Comparison of ENCODE assay signal across 31 mouse cellular contexts in genomic region chr4:132973186-132973585, GRCm38 (mm10). TPM values are rescaled to one million over a fixed set of nuclear protein-coding genes. Genes with fewer than 3 reads are reported as not detected.
DNase-seq lines count a peak whose midpoint lies in the region; ATAC-seq and TF ChIP-seq lines count a peak whose summit lies in the region.
"Had no signal": no experiment of that assay in that cellular context is flagged by ENCODE, and none has a peak within 500 bp of the region (broad histone marks: within the 10 kb centered on the region; RNA-seq: fewer than 3 reads in every experiment).

No protein-coding gene starts in this region.

- TF ChIP-seq CTCF in E14TG2a.4 (conservative IDR thresholded peaks at IDR 0.05; ENCODE audit: low read length), result no peak

- H3K4me1 ChIP-seq in forebrain, embryonic 14.5 days (ENCODE audit: control insufficient read depth, insufficient read depth, low read length), result peaks cover 13% of the 10 kb centered on the region; the same call in 1 of the 2 replicates
- peaks cover 11% of the 10 kb centered on the region; the same call in 1 of the 2 replicates for H3K4me1 ChIP-seq in forebrain, embryonic 11.5 days (replicated peaks; ENCODE audit: control insufficient read depth, insufficient read depth, low read length)
- peaks cover 40% of the 10 kb centered on the region for H3K4me1 ChIP-seq in midbrain, embryonic 13.5 days (replicated peaks)
- H3K4me1 ChIP-seq in midbrain, embryonic 14.5 days (ENCODE audit: control insufficient read depth, insufficient read depth, low read length), result peaks cover 20% of the 10 kb centered on the region; the same call in 1 of the 2 replicates
- peaks cover 96% of the 10 kb centered on the region for H3K4me1 ChIP-seq in E14TG2a.4 (replicated peaks; ENCODE audit: low read depth, low read length)
- H3K4me1 ChIP-seq in embryonic facial prominence, embryonic 10.5 days, result peaks cover 48% of the 10 kb centered on the region

- DNase-seq in forebrain, embryonic 14.5 days (ENCODE audit: low spot score), result no peak
- no peak for DNase-seq in forebrain, embryonic 11.5 days (ENCODE audit: low spot score)
- DNase-seq in midbrain, embryonic 14.5 days, result no peak
- peak; percentile 30 for DNase-seq in splenic B cell, adult 2 months (ENCODE audit: low read depth, low spot score)
- DNase-seq in embryonic facial prominence, embryonic 10.5 days (ENCODE audit: low spot score), result no peak
- DNase-seq: adrenal gland, adult 8-10 months; cerebellum, adult 11 months; cerebellum, adult 9-10 months; cerebellum, postnatal 36 days; gastrocnemius, adult 2 months; gastrocnemius, postnatal 36 days; heart, adult 18-20 months; heart, postnatal 36 days; layer of hippocampus, postnatal 36 days; liver; lung, embryonic 14.5 days; lung, postnatal 14 days; right cerebral cortex, postnatal 4 days; thymus, postnatal 14 days had no signal

- ATAC-seq in forebrain, embryonic 14.5 days, result no peak
- no peak for ATAC-seq in forebrain, embryonic 11.5 days (replicated peaks; ENCODE audit: low FRiP score)
- ATAC-seq in midbrain, embryonic 13.5 days, result 0 out of 2 replicates have a peak, but pooled peaks have one; percentile 37
- ATAC-seq in midbrain, embryonic 14.5 days (ENCODE audit: low FRiP score, low TSS enrichment), result no peak
- ATAC-seq: forebrain, embryonic 16.5 days; inflammation-experienced regulatory T-cells, adult 6 months; midbrain, embryonic 15.5 days had no signal

- H3K4me2 ChIP-seq in forebrain, embryonic 14.5 days (ENCODE audit: low read length), result no peak overlapping the region
- no peak overlapping the region for H3K4me2 ChIP-seq in forebrain, embryonic 11.5 days (ENCODE audit: low read depth, low read length, severe bottlenecking)
- no peak overlapping the region for H3K4me2 ChIP-seq in midbrain, embryonic 13.5 days (replicated peaks)
- no peak overlapping the region for H3K4me2 ChIP-seq in midbrain, embryonic 14.5 days (ENCODE audit: low read length)
- H3K4me2 ChIP-seq: neural tube, embryonic 12.5 days had no signal

- peak overlapping the region; percentile 33; the same call in 1 of the 2 replicates for H3K27ac ChIP-seq in forebrain, embryonic 14.5 days (ENCODE audit: low read depth, low read length)
- H3K27ac ChIP-seq in forebrain, embryonic 11.5 days (ENCODE audit: low read depth, low read length), result no peak overlapping the region
- H3K27ac ChIP-seq in midbrain, embryonic 13.5 days, result no peak overlapping the region
- no peak overlapping the region for H3K27ac ChIP-seq in midbrain, embryonic 14.5 days (replicated peaks; ENCODE audit: low read depth, low read length)
- no peak overlapping the region for H3K27ac ChIP-seq in embryonic facial prominence, embryonic 10.5 days (replicated peaks)
- H3K27ac ChIP-seq: embryonic facial prominence, embryonic 12.5 days; hindbrain, embryonic 12.5 days; layer of hippocampus, adult 2 months; liver, embryonic 15.5 days; neural tube, embryonic 12.5 days; stomach, embryonic 15.5 days had no signal

- H3K4me3 ChIP-seq in forebrain, embryonic 14.5 days (ENCODE audit: low read depth, low read length), result no peak overlapping the region
- H3K4me3 ChIP-seq in forebrain, embryonic 11.5 days (ENCODE audit: low read depth, low read length), result no peak overlapping the region
- H3K4me3 ChIP-seq in midbrain, embryonic 13.5 days (replicated peaks), result no peak overlapping the region
- H3K4me3 ChIP-seq in midbrain, embryonic 14.5 days (replicated peaks; ENCODE audit: low read depth, low read length), result no peak overlapping the region
- peak overlapping the region; percentile 71; the same call in 1 of the 2 replicates for H3K4me3 ChIP-seq in E14TG2a.4 (replicated peaks; ENCODE audit: low read length)
- no peak overlapping the region for H3K4me3 ChIP-seq in embryonic facial prominence, embryonic 10.5 days
- H3K4me3 ChIP-seq: embryonic facial prominence, embryonic 12.5 days; hindbrain, embryonic 12.5 days; layer of hippocampus, adult 2 months; midbrain, embryonic 15.5 days; myocyte; neural tube, embryonic 12.5 days had no signal

- H3K27me3 ChIP-seq in forebrain, embryonic 14.5 days (replicated peaks; ENCODE audit: control insufficient read depth, insufficient read depth, low read length), result peaks cover 16% of the 10 kb centered on the region
- peaks cover 27% of the 10 kb centered on the region for H3K27me3 ChIP-seq in forebrain, embryonic 11.5 days (ENCODE audit: control insufficient read depth, insufficient read depth, low read length)
- H3K27me3 ChIP-seq in midbrain, embryonic 13.5 days, result peaks cover 58% of the 10 kb centered on the region
- peaks cover 10% of the 10 kb centered on the region for H3K27me3 ChIP-seq in midbrain, embryonic 14.5 days (ENCODE audit: control insufficient read depth, insufficient read depth, low read length)
- peaks cover 3% of the 10 kb centered on the region for H3K27me3 ChIP-seq in E14TG2a.4 (ENCODE audit: insufficient read depth, low read length)
- no peaks in the 10 kb centered on the region for H3K27me3 ChIP-seq in splenic B cell, adult 2 months (ENCODE audit: control insufficient read depth, insufficient read depth, low read length, poor library complexity, severe bottlenecking)
- H3K27me3 ChIP-seq in embryonic facial prominence, embryonic 10.5 days (replicated peaks; ENCODE audit: low read depth, poor library complexity, severe bottlenecking), result peaks cover 64% of the 10 kb centered on the region

- H3K9ac ChIP-seq in forebrain, embryonic 14.5 days (ENCODE audit: low read length), result no peak overlapping the region
- no peak overlapping the region for H3K9ac ChIP-seq in forebrain, embryonic 11.5 days (ENCODE audit: low read length)
- no peak overlapping the region for H3K9ac ChIP-seq in midbrain, embryonic 13.5 days (replicated peaks)
- H3K9ac ChIP-seq in midbrain, embryonic 14.5 days (replicated peaks; ENCODE audit: low read length), result no peak overlapping the region
- H3K9ac ChIP-seq: embryonic facial prominence, embryonic 12.5 days; hindbrain, embryonic 12.5 days; liver, embryonic 15.5 days; lung, embryonic 14.5 days; midbrain, embryonic 15.5 days; neural tube, embryonic 12.5 days; stomach, embryonic 15.5 days had no signal

- 37% methylated on average over 8 of the region's 8 CpGs for WGBS in forebrain, embryonic 14.5 days
- WGBS in forebrain, embryonic 11.5 days, result 34% methylated on average over 8 of the region's 8 CpGs
- WGBS in midbrain, embryonic 13.5 days, result 39% methylated on average over 8 of the region's 8 CpGs
- 25% methylated on average over 8 of the region's 8 CpGs for WGBS in midbrain, embryonic 14.5 days
- WGBS in embryonic facial prominence, embryonic 10.5 days, result 34% methylated on average over 8 of the region's 8 CpGs

- no peaks in the 10 kb centered on the region for H3K9me3 ChIP-seq in forebrain, embryonic 14.5 days (replicated peaks; ENCODE audit: control insufficient read depth, low read length)
- H3K9me3 ChIP-seq in forebrain, embryonic 11.5 days (ENCODE audit: control insufficient read depth, low read length), result no peaks in the 10 kb centered on the region
- no peaks in the 10 kb centered on the region for H3K9me3 ChIP-seq in midbrain, embryonic 13.5 days
- H3K9me3 ChIP-seq in midbrain, embryonic 14.5 days (ENCODE audit: control insufficient read depth, low read length), result no peaks in the 10 kb centered on the region
- H3K9me3 ChIP-seq in E14TG2a.4 (ENCODE audit: low read length), result no peaks in the 10 kb centered on the region
- H3K9me3 ChIP-seq in embryonic facial prominence, embryonic 10.5 days, result no peaks in the 10 kb centered on the region
- H3K9me3 ChIP-seq: embryonic facial prominence, embryonic 12.5 days; hindbrain, embryonic 12.5 days; liver, embryonic 15.5 days; midbrain, embryonic 15.5 days; neural tube, embryonic 12.5 days; stomach, embryonic 15.5 days had no signal

- no peaks in the 10 kb centered on the region for H3K36me3 ChIP-seq in forebrain, embryonic 14.5 days (ENCODE audit: control insufficient read depth, insufficient read depth, low read length)
- H3K36me3 ChIP-seq in forebrain, embryonic 11.5 days (ENCODE audit: control insufficient read depth, insufficient read depth, low read length), result no peaks in the 10 kb centered on the region
- no peaks in the 10 kb centered on the region for H3K36me3 ChIP-seq in midbrain, embryonic 13.5 days
- H3K36me3 ChIP-seq in midbrain, embryonic 14.5 days (ENCODE audit: control insufficient read depth, insufficient read depth, low read length), result no peaks in the 10 kb centered on the region
- H3K36me3 ChIP-seq in E14TG2a.4 (ENCODE audit: insufficient read depth, low read length), result no peaks in the 10 kb centered on the region
- H3K36me3 ChIP-seq in splenic B cell, adult 2 months (ENCODE audit: control insufficient read depth, insufficient read depth, low read length, poor library complexity, severe bottlenecking), result no peaks in the 10 kb centered on the region
- no peaks in the 10 kb centered on the region for H3K36me3 ChIP-seq in embryonic facial prominence, embryonic 10.5 days (replicated peaks)
- H3K36me3 ChIP-seq: embryonic facial prominence, embryonic 12.5 days; hindbrain, embryonic 12.5 days; liver, embryonic 15.5 days; midbrain, embryonic 15.5 days; neural tube, embryonic 12.5 days; stomach, embryonic 15.5 days had no signal

RNA-seq across cellular contexts. Expression of gene Fgr, which starts 0.7 kb away (rescaled TPM):
- polyA plus RNA-seq in forebrain, embryonic 14.5 days (2014; fragmentation: Nextera tagmentation; extraction: Ambion mirVana), result 0.23 TPM in 1 of 2 replicates, not detected in the other
- polyA plus RNA-seq in forebrain, embryonic 11.5 days (2014; fragmentation: Nextera tagmentation; extraction: Ambion mirVana), result 0.13 TPM in 1 of 2 replicates, not detected in the other
- polyA plus RNA-seq in midbrain, embryonic 13.5 days (2015; fragmentation: Nextera tagmentation; extraction: Ambion mirVana), result 0.12 TPM in 1 of 2 replicates, not detected in the other
- polyA plus RNA-seq in midbrain, embryonic 14.5 days (2014; fragmentation: Nextera tagmentation; extraction: Ambion mirVana), result 0.08 TPM in 1 of 2 replicates, not detected in the other
- 0.16 and 0.21 TPM in 2 replicates for polyA plus RNA-seq in embryonic facial prominence, embryonic 10.5 days (2016; fragmentation: Nextera tagmentation; extraction: Ambion mirVana)
- polyA plus RNA-seq: forebrain, embryonic 16.5 days; myocyte had no signal

RNA-seq across cellular contexts. Expression of gene Ahdc1, which starts 37.9 kb away (rescaled TPM):
- 8.6 and 12.2 TPM in 2 replicates for polyA plus RNA-seq in forebrain, embryonic 14.5 days (2014; fragmentation: Nextera tagmentation; extraction: Ambion mirVana)
- polyA plus RNA-seq in forebrain, embryonic 11.5 days (2014; fragmentation: Nextera tagmentation; extraction: Ambion mirVana), result 5.5 and 7.5 TPM in 2 replicates
- polyA plus RNA-seq in midbrain, embryonic 13.5 days (2015; fragmentation: Nextera tagmentation; extraction: Ambion mirVana), result 10.4 and 12.6 TPM in 2 replicates
- polyA plus RNA-seq in midbrain, embryonic 14.5 days (2014; fragmentation: Nextera tagmentation; extraction: Ambion mirVana), result 13.0 and 15.3 TPM in 2 replicates
- polyA plus RNA-seq in embryonic facial prominence, embryonic 10.5 days (2016; fragmentation: Nextera tagmentation; extraction: Ambion mirVana), result 11.5 and 11.6 TPM in 2 replicates

RNA-seq across cellular contexts. Expression of gene Fam76a, which starts 50.8 kb away (rescaled TPM):
- 44.2 and 47.1 TPM in 2 replicates for polyA plus RNA-seq in forebrain, embryonic 14.5 days (2014; fragmentation: Nextera tagmentation; extraction: Ambion mirVana)
- 28.1 and 31.4 TPM in 2 replicates for polyA plus RNA-seq in forebrain, embryonic 11.5 days (2014; fragmentation: Nextera tagmentation; extraction: Ambion mirVana)
- polyA plus RNA-seq in midbrain, embryonic 13.5 days (2015; fragmentation: Nextera tagmentation; extraction: Ambion mirVana), result 39.1 and 45.1 TPM in 2 replicates
- 41.9 and 47.5 TPM in 2 replicates for polyA plus RNA-seq in midbrain, embryonic 14.5 days (2014; fragmentation: Nextera tagmentation; extraction: Ambion mirVana)
- 31.0 and 32.1 TPM in 2 replicates for polyA plus RNA-seq in embryonic facial prominence, embryonic 10.5 days (2016; fragmentation: Nextera tagmentation; extraction: Ambion mirVana)
